ENCODE assay signal across 9 mouse cellular contexts in genomic region chr11:105420671-105421450, GRCm38 (mm10). TPM values are rescaled to one million over a fixed set of nuclear protein-coding genes. Genes with fewer than 3 reads are reported as not detected.
DNase-seq lines count a peak whose midpoint lies in the region; ATAC-seq and TF ChIP-seq lines count a peak whose summit lies in the region.
"Had no signal": no experiment of that assay in that cellular context is flagged by ENCODE, and none has a peak within 500 bp of the region (broad histone marks: within the 10 kb centered on the region; RNA-seq: fewer than 3 reads in every experiment).

No protein-coding gene starts in this region.

- no peaks in the 10 kb centered on the region for H3K36me3 ChIP-seq in hindbrain, embryonic 10.5 days

- H3K4me1 ChIP-seq in hindbrain, embryonic 10.5 days (replicated peaks): peaks cover 10% of the 10 kb centered on the region; the same call in 1 of the 2 replicates

- no peak for TF ChIP-seq CTCF in gastrocnemius, adult 2 months (IDR thresholded peaks at IDR 0.05)

- peak; percentile 21 for DNase-seq in gastrocnemius, adult 2 months
- DNase-seq in gastrocnemius, adult 8-10 months (ENCODE audit: low spot score in 2 of 2): no peak
- DNase-seq in heart, adult 18-20 months: peak; percentile 39 to 56
- DNase-seq in layer of hippocampus, adult 18-20 months (ENCODE audit: low spot score in 2 of 2): peak; percentile 69 to 74
- peak; percentile 35 to 44 for DNase-seq in lung, postnatal 4 days
- DNase-seq in hindbrain, embryonic 10.5 days (ENCODE audit: low spot score): no peak
- no peak for DNase-seq in embryo, embryonic 11 days

- H3K4me3 ChIP-seq in gastrocnemius, adult 2 months: no peak overlapping the region
- no peak overlapping the region for H3K4me3 ChIP-seq in hindbrain, embryonic 10.5 days

- intact Hi-C loops in gastrocnemius, adult 2 months (cut with DNase I): no loop called here

- no peaks in the 10 kb centered on the region for H3K9me3 ChIP-seq in hindbrain, embryonic 10.5 days

- no peak overlapping the region for H3K27ac ChIP-seq in gastrocnemius, adult 2 months
- H3K27ac ChIP-seq in hindbrain, embryonic 10.5 days: no peak overlapping the region

- no peaks in the 10 kb centered on the region for H3K27me3 ChIP-seq in hindbrain, embryonic 10.5 days (ENCODE audit: insufficient read depth, poor library complexity, severe bottlenecking)

- no peak; the same call in none of the 2 replicates for ATAC-seq in megakaryocyte progenitor cell, adult 5-6 weeks (replicated peaks; ENCODE audit: poor library complexity)

- 76% methylated on average over 7 of the region's 7 CpGs for WGBS in hindbrain, embryonic 10.5 days

RNA-seq across cellular contexts. Expression of gene March10, which starts 35.7 kb away (rescaled TPM):
- total RNA-seq in gastrocnemius, adult 2 months (2021): not detected
- not detected for total RNA-seq in gastrocnemius, adult 8-10 months (2022)
- not detected for total RNA-seq in heart, adult 18-20 months (2021)
- under 1 TPM; 0.20 to 0.89 TPM for total RNA-seq in layer of hippocampus, adult 18-20 months (2021)
- not detected in 2 replicates for total RNA-seq in megakaryocyte progenitor cell, adult 5-6 weeks (2015)
- total RNA-seq in megakaryocyte progenitor cell, adult 5-6 weeks (2017): not detected in 2 replicates
- 0.39 and 0.41 TPM in 2 replicates for polyA plus RNA-seq in hindbrain, embryonic 10.5 days (2016; fragmentation: Nextera tagmentation; extraction: Ambion mirVana)
- polyA plus RNA-seq: large intestine, adult 2 months had no signal

Comparison
In these comparisons a context has a peak if more than half of its experiments do, and no peak if none do; other contexts are left out.
1. DNase-seq: peak in gastrocnemius, adult 2 months (single experiment), heart, adult 18-20 months (2 of 2), layer of hippocampus, adult 18-20 months (2 of 2) and lung, postnatal 4 days (2 of 2); none in gastrocnemius, adult 8-10 months (0 of 2), hindbrain, embryonic 10.5 days (single experiment) and embryo, embryonic 11 days (single experiment).